Mouse (Mus musculus) thymus, adult 2 months (tissue): ENCODE data around the gene Ifnlr1. TPM values are rescaled to one million over a fixed set of nuclear protein-coding genes. Genes with fewer than 3 reads are reported as not detected.

Experiments used
- DNase-seq: peaks from one replicate; pipeline ENCODE4 v3.0.0; 2021
- H3K27ac ChIP-seq: fragments of 200-500 bp; 2 replicates; pipeline ENCODE4 v1.5.1; 2012; ENCODE audit warnings: low read length, control low read depth; ENCODE audit not compliant: control insufficient read depth, insufficient read depth
- H3K27me3 ChIP-seq: fragments of 200-500 bp; 2 replicates; pipeline ENCODE4 v1.6.1; 2012; ENCODE audit warnings: mild to moderate bottlenecking, low read length, moderate library complexity, mixed read lengths; ENCODE audit not compliant: control insufficient read depth, insufficient read depth
- H3K36me3 ChIP-seq: fragments of 200-500 bp; 2 replicates; pipeline ENCODE4 v1.6.1; 2012; ENCODE audit warnings: mild to moderate bottlenecking, low read length, moderate library complexity; ENCODE audit not compliant: control insufficient read depth, insufficient read depth
- H3K4me1 ChIP-seq: fragments of 200-500 bp; replicated peaks from 2 replicates; pipeline ENCODE4 v1.6.1; 2012; ENCODE audit warnings: low read length; ENCODE audit not compliant: control insufficient read depth, insufficient read depth
- H3K4me3 ChIP-seq: fragments of 200-500 bp; 2 replicates; pipeline ENCODE4 v1.5.1; 2012; ENCODE audit warnings: mild to moderate bottlenecking, low read length, control low read depth, moderate library complexity; ENCODE audit not compliant: control insufficient read depth, insufficient read depth
- CTCF ChIP-seq: fragments of 200-500 bp; IDR thresholded peaks from 2 replicates; pipeline ENCODE4 v1.5.1; 2012; ENCODE audit warnings: mild to moderate bottlenecking, control low read depth, low read length, moderate library complexity, borderline replicate concordance; ENCODE audit not compliant: control insufficient read depth, poor library complexity, insufficient read depth; ENCODE audit errors: extremely low read depth
- POLR2A ChIP-seq: fragments of 200-500 bp; IDR thresholded peaks from 2 replicates; pipeline ENCODE4 v1.6.1; 2012; ENCODE audit warnings: mild to moderate bottlenecking, low read length, control low read depth, moderate library complexity; ENCODE audit not compliant: control insufficient read depth, poor library complexity, insufficient read depth; ENCODE audit errors: extremely low read depth
- WGBS: fragments of 180-500 bp; shearing (Covaris S2); methylation state at CpG from one replicate; pipeline ENCODE4 v1.1.7; 2018; 5-methylcytosine and 5-hydroxymethylcytosine counted together
- polyA plus RNA-seq: library from polyadenylated mRNA; depleted of rRNA; stranded (reverse); fragments of >200 nt; gene quantifications from 2 replicates; pipeline ENCODE4 v1.2.3, GENCODE M21; 2012

Gene Ifnlr1
- polyA plus RNA-seq, 1 experiment = 2.5 TPM

- no peak for DNase-seq
- no peaks in the 10 kb centered on the region for H3K4me1 ChIP-seq
- H3K36me3 ChIP-seq = no peaks in the 10 kb centered on the region
- H3K4me3 ChIP-seq = no peak overlapping the region
- 71% methylated on average over 5 of the region's 5 CpGs for WGBS
- TF ChIP-seq POLR2A (no peak), CTCF (no peak)
- no peak overlapping the region for H3K27ac ChIP-seq
- no peaks in the 10 kb centered on the region for H3K27me3 ChIP-seq
Observed at GRCm38 (mm10) chr4:135738237-135738636, 52.1 kb downstream of the Ifnlr1 start.

GRCm38 (mm10) chr4:135739148-135739547, 53.1 kb downstream of the Ifnlr1 start:
- H3K27me3 ChIP-seq = no peaks in the 10 kb centered on the region
- no peak for DNase-seq
- H3K4me3 ChIP-seq = no peak overlapping the region
- H3K27ac ChIP-seq = no peak overlapping the region
- no peaks in the 10 kb centered on the region for H3K4me1 ChIP-seq
- WGBS = 83% methylated on average over 7 of the region's 7 CpGs
- no peak for TF ChIP-seq CTCF
- no peaks in the 10 kb centered on the region for H3K36me3 ChIP-seq

- TF ChIP-seq CTCF = no peak
- no peak for TF ChIP-seq POLR2A
- H3K4me3 ChIP-seq = no peak overlapping the region
- H3K27ac ChIP-seq = no peak overlapping the region
- no peak for DNase-seq
- no peaks in the 10 kb centered on the region for H3K27me3 ChIP-seq
- H3K4me1 ChIP-seq = no peaks in the 10 kb centered on the region
- no peaks in the 10 kb centered on the region for H3K36me3 ChIP-seq
- 95% methylated on average over 14 of the region's 14 CpGs for WGBS
Observed at GRCm38 (mm10) chr4:135739672-135740071, 53.6 kb downstream of the Ifnlr1 start.

GRCm38 (mm10) chr4:135743520-135743919, 57.4 kb downstream of the Ifnlr1 start:
- TF ChIP-seq CTCF (no peak), POLR2A (no peak)
- Histone ChIP-seq H3K4me1 (no peaks in the 10 kb centered on the region), H3K4me3 (no peak overlapping the region), H3K36me3 (no peaks in the 10 kb centered on the region), H3K27me3 (no peaks in the 10 kb centered on the region), H3K27ac (no peak overlapping the region)
- DNase-seq = no peak
- 38% methylated on average over 6 of the region's 6 CpGs for WGBS

GRCm38 (mm10) chr4:135744726-135745448, 58.8 kb downstream of the Ifnlr1 start:
- Histone ChIP-seq H3K27ac (no peak overlapping the region), H3K4me1 (no peaks in the 10 kb centered on the region), H3K4me3 (no peak overlapping the region), H3K36me3 (no peaks in the 10 kb centered on the region), H3K27me3 (no peaks in the 10 kb centered on the region)
- DNase-seq = no peak
- no peak for TF ChIP-seq POLR2A
- no peak for TF ChIP-seq CTCF
- WGBS = 77% methylated on average over 16 of the region's 16 CpGs

GRCm38 (mm10) chr4:135745613-135746012, 59.5 kb downstream of the Ifnlr1 start:
- no peaks in the 10 kb centered on the region for H3K4me1 ChIP-seq
- no peak for DNase-seq
- WGBS = 81% methylated on average over 10 of the region's 10 CpGs
- no peaks in the 10 kb centered on the region for H3K36me3 ChIP-seq
- TF ChIP-seq POLR2A = no peak
- TF ChIP-seq CTCF = no peak
- no peak overlapping the region for H3K27ac ChIP-seq
- H3K27me3 ChIP-seq = no peaks in the 10 kb centered on the region
- no peak overlapping the region for H3K4me3 ChIP-seq

- Histone ChIP-seq H3K36me3 (no peaks in the 10 kb centered on the region), H3K27ac (no peak overlapping the region), H3K4me3 (no peak overlapping the region), H3K27me3 (no peaks in the 10 kb centered on the region), H3K4me1 (no peaks in the 10 kb centered on the region)
- no peak for DNase-seq
- WGBS = 90% methylated on average over 8 of the region's 8 CpGs
- TF ChIP-seq CTCF = no peak
- TF ChIP-seq POLR2A = no peak
Observed at GRCm38 (mm10) chr4:135750896-135751295, 64.8 kb downstream of the Ifnlr1 start.
